Mouse (Mus musculus): Measurements from ENCODE around the gene Rtp2.

Rtp2 gene

DNA sequence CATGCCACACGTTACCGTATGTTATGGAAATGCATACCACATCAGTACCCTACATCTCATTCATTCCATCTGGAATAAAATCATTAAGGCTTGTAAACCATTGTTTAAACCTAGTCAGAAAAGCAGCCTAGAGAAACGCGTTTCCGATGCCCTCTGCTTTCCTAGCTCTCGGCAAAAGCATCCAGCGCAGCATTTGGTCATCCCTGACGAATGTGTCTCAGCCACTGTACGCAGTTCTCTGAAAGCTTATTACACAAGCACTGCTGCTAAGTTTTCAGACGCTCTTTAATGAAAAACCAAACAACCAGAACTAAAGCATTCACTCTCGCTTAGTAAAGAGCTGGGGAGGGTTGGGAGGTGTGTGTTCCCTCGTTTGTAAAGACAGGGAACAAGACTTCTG is 47.1 kb downstream of the Rtp2 start:
- no peak for DNase-seq

Data from cerebellum, adult 11-12 months (tissue).